In genomic region chr9:109097831-109098230, GRCm38 (mm10) we compare ENCODE assay signal across 9 mouse cellular contexts. TPM values are rescaled to one million over a fixed set of nuclear protein-coding genes. Genes with fewer than 3 reads are reported as not detected.
DNase-seq lines count a peak whose midpoint lies in the region; ATAC-seq lines count a peak whose summit lies in the region.
"Had no signal": no experiment of that assay in that cellular context is flagged by ENCODE, and none has a peak within 500 bp of the region (broad histone marks: within the 10 kb centered on the region; RNA-seq: fewer than 3 reads in every experiment).

No protein-coding gene starts in this region.

- H3K27ac ChIP-seq in lung, embryonic 15.5 days, result peak overlapping the region; percentile 99
- peak overlapping the region; percentile 100; the same call in 1 of the 2 replicates for H3K27ac ChIP-seq in forebrain, embryonic 11.5 days (ENCODE audit: low read depth, low read length)
- peak overlapping the region; percentile 98 for H3K27ac ChIP-seq in hindbrain, embryonic 10.5 days
- H3K27ac ChIP-seq in midbrain, embryonic 13.5 days, result peak overlapping the region; percentile 100

- peaks cover 62% of the 10 kb centered on the region for H3K4me1 ChIP-seq in lung, embryonic 15.5 days
- peaks cover 28% of the 10 kb centered on the region for H3K4me1 ChIP-seq in forebrain, embryonic 11.5 days (replicated peaks; ENCODE audit: control insufficient read depth, insufficient read depth, low read length)
- peaks cover 58% of the 10 kb centered on the region for H3K4me1 ChIP-seq in hindbrain, embryonic 10.5 days (replicated peaks)
- peaks cover 56% of the 10 kb centered on the region for H3K4me1 ChIP-seq in midbrain, embryonic 13.5 days (replicated peaks)

- peak overlapping the region; percentile 36; the same call in 1 of the 2 replicates for H3K9ac ChIP-seq in lung, embryonic 15.5 days
- peak overlapping the region; percentile 97 for H3K9ac ChIP-seq in forebrain, embryonic 11.5 days (ENCODE audit: low read length)
- H3K9ac ChIP-seq in midbrain, embryonic 13.5 days (replicated peaks), result peak overlapping the region; percentile 93

- no peaks in the 10 kb centered on the region for H3K27me3 ChIP-seq in lung, embryonic 15.5 days
- no peaks in the 10 kb centered on the region for H3K27me3 ChIP-seq in forebrain, embryonic 11.5 days (ENCODE audit: control insufficient read depth, insufficient read depth, low read length)
- no peaks in the 10 kb centered on the region for H3K27me3 ChIP-seq in hindbrain, embryonic 10.5 days (ENCODE audit: insufficient read depth, poor library complexity, severe bottlenecking)
- H3K27me3 ChIP-seq in midbrain, embryonic 13.5 days, result no peaks in the 10 kb centered on the region

- no peak for DNase-seq in lung, postnatal 25 days (ENCODE audit: low spot score)
- DNase-seq in forebrain, embryonic 11.5 days (ENCODE audit: low spot score), result no peak
- DNase-seq in hindbrain, embryonic 10.5 days (ENCODE audit: low spot score), result peak; percentile 24
- peak; percentile 63 for DNase-seq in left cerebral cortex, adult 11 months (ENCODE audit: low spot score)
- no peak for DNase-seq in embryo, embryonic 9.5 days (ENCODE audit: extremely low spot score)
- no peak for DNase-seq in thymus, postnatal 10 days (ENCODE audit: low spot score in 2 of 2)

- peak overlapping the region; percentile 79 for H3K4me3 ChIP-seq in lung, embryonic 15.5 days
- H3K4me3 ChIP-seq in forebrain, embryonic 11.5 days (ENCODE audit: low read depth, low read length), result peak overlapping the region; percentile 70
- peak overlapping the region; percentile 83 for H3K4me3 ChIP-seq in hindbrain, embryonic 10.5 days
- H3K4me3 ChIP-seq in midbrain, embryonic 13.5 days (replicated peaks), result peak overlapping the region; percentile 73
- H3K4me3 ChIP-seq: erythroblast, embryonic 14.5 days had no signal

- peaks cover 23% of the 10 kb centered on the region for H3K36me3 ChIP-seq in lung, embryonic 15.5 days
- peaks cover 4% of the 10 kb centered on the region for H3K36me3 ChIP-seq in forebrain, embryonic 11.5 days (ENCODE audit: control insufficient read depth, insufficient read depth, low read length)
- H3K36me3 ChIP-seq in hindbrain, embryonic 10.5 days, result peaks cover 53% of the 10 kb centered on the region
- H3K36me3 ChIP-seq in midbrain, embryonic 13.5 days, result peaks cover 44% of the 10 kb centered on the region

- H3K9me3 ChIP-seq in lung, embryonic 15.5 days, result no peaks in the 10 kb centered on the region
- H3K9me3 ChIP-seq in forebrain, embryonic 11.5 days (ENCODE audit: control insufficient read depth, low read length), result no peaks in the 10 kb centered on the region
- no peaks in the 10 kb centered on the region for H3K9me3 ChIP-seq in hindbrain, embryonic 10.5 days
- H3K9me3 ChIP-seq in midbrain, embryonic 13.5 days, result no peaks in the 10 kb centered on the region

- 47% methylated on average over 5 of the region's 5 CpGs for WGBS in lung, embryonic 15.5 days
- WGBS in forebrain, embryonic 11.5 days, result 73% methylated on average over 5 of the region's 5 CpGs
- 67% methylated on average over 5 of the region's 5 CpGs for WGBS in hindbrain, embryonic 10.5 days
- 56% methylated on average over 5 of the region's 5 CpGs for WGBS in midbrain, embryonic 13.5 days

- peak overlapping the region; percentile 83 for H3K4me2 ChIP-seq in lung, embryonic 15.5 days
- peak overlapping the region; percentile 53 for H3K4me2 ChIP-seq in forebrain, embryonic 11.5 days (ENCODE audit: low read depth, low read length, severe bottlenecking)
- H3K4me2 ChIP-seq in midbrain, embryonic 13.5 days (replicated peaks), result peak overlapping the region; percentile 99

- no peak for ATAC-seq in lung, embryonic 15.5 days (ENCODE audit: borderline replicate concordance, extremely low read depth, low FRiP score, low TSS enrichment)
- ATAC-seq in forebrain, embryonic 11.5 days (replicated peaks; ENCODE audit: low FRiP score), result no peak
- ATAC-seq in midbrain, embryonic 13.5 days, result 0 out of 2 replicates have a peak, but pooled peaks have one; percentile 6

RNA-seq across cellular contexts. Expression of gene Plxnb1, which starts 2.6 kb away (rescaled TPM):
- polyA plus RNA-seq in lung, embryonic 15.5 days (2015; fragmentation: Nextera tagmentation; extraction: Ambion mirVana), result 18.2 and 18.4 TPM in 2 replicates
- 27.3 and 28.3 TPM in 2 replicates for polyA plus RNA-seq in forebrain, embryonic 11.5 days (2014; fragmentation: Nextera tagmentation; extraction: Ambion mirVana)
- polyA plus RNA-seq in hindbrain, embryonic 10.5 days (2016; fragmentation: Nextera tagmentation; extraction: Ambion mirVana), result 26.8 and 34.4 TPM in 2 replicates
- 28.2 and 33.3 TPM in 2 replicates for polyA plus RNA-seq in midbrain, embryonic 13.5 days (2015; fragmentation: Nextera tagmentation; extraction: Ambion mirVana)

RNA-seq across cellular contexts. Expression of gene Tma7, which starts 15.4 kb away (rescaled TPM):
- polyA plus RNA-seq in lung, embryonic 15.5 days (2015; fragmentation: Nextera tagmentation; extraction: Ambion mirVana), result 519 and 556 TPM in 2 replicates
- polyA plus RNA-seq in forebrain, embryonic 11.5 days (2014; fragmentation: Nextera tagmentation; extraction: Ambion mirVana), result 671 and 746 TPM in 2 replicates
- polyA plus RNA-seq in hindbrain, embryonic 10.5 days (2016; fragmentation: Nextera tagmentation; extraction: Ambion mirVana), result 758 and 785 TPM in 2 replicates
- polyA plus RNA-seq in midbrain, embryonic 13.5 days (2015; fragmentation: Nextera tagmentation; extraction: Ambion mirVana), result 724 and 757 TPM in 2 replicates

RNA-seq across cellular contexts. Expression of gene Ccdc51, which starts 15.5 kb away (rescaled TPM):
- polyA plus RNA-seq in lung, embryonic 15.5 days (2015; fragmentation: Nextera tagmentation; extraction: Ambion mirVana), result 11.2 and 11.5 TPM in 2 replicates
- 13.2 and 17.4 TPM in 2 replicates for polyA plus RNA-seq in forebrain, embryonic 11.5 days (2014; fragmentation: Nextera tagmentation; extraction: Ambion mirVana)
- 14.4 and 16.1 TPM in 2 replicates for polyA plus RNA-seq in hindbrain, embryonic 10.5 days (2016; fragmentation: Nextera tagmentation; extraction: Ambion mirVana)
- 12.8 and 14.6 TPM in 2 replicates for polyA plus RNA-seq in midbrain, embryonic 13.5 days (2015; fragmentation: Nextera tagmentation; extraction: Ambion mirVana)

RNA-seq across cellular contexts. Expression of gene Atrip, which starts 23.9 kb away (rescaled TPM):
- 26.4 and 27.0 TPM in 2 replicates for polyA plus RNA-seq in lung, embryonic 15.5 days (2015; fragmentation: Nextera tagmentation; extraction: Ambion mirVana)
- 28.1 and 32.1 TPM in 2 replicates for polyA plus RNA-seq in forebrain, embryonic 11.5 days (2014; fragmentation: Nextera tagmentation; extraction: Ambion mirVana)
- 30.5 and 32.1 TPM in 2 replicates for polyA plus RNA-seq in hindbrain, embryonic 10.5 days (2016; fragmentation: Nextera tagmentation; extraction: Ambion mirVana)
- 31.0 and 31.7 TPM in 2 replicates for polyA plus RNA-seq in midbrain, embryonic 13.5 days (2015; fragmentation: Nextera tagmentation; extraction: Ambion mirVana)

RNA-seq across cellular contexts. Expression of gene Trex1, which starts 38.3 kb away (rescaled TPM):
- polyA plus RNA-seq in lung, embryonic 15.5 days (2015; fragmentation: Nextera tagmentation; extraction: Ambion mirVana), result 12.7 and 14.0 TPM in 2 replicates
- polyA plus RNA-seq in forebrain, embryonic 11.5 days (2014; fragmentation: Nextera tagmentation; extraction: Ambion mirVana), result 5.9 and 8.2 TPM in 2 replicates
- polyA plus RNA-seq in hindbrain, embryonic 10.5 days (2016; fragmentation: Nextera tagmentation; extraction: Ambion mirVana), result 8.1 and 11.3 TPM in 2 replicates
- polyA plus RNA-seq in midbrain, embryonic 13.5 days (2015; fragmentation: Nextera tagmentation; extraction: Ambion mirVana), result 13.6 and 14.5 TPM in 2 replicates

Comparison
In these comparisons a context has a peak if more than half of its experiments do, and no peak if none do; other contexts are left out.
1. H3K9ac ChIP-seq: peak in every context shown above with its lines; median percentile 97 in forebrain, embryonic 11.5 days; 93 in midbrain, embryonic 13.5 days; 36 in lung, embryonic 15.5 days.
2. DNase-seq: peak in hindbrain, embryonic 10.5 days (single experiment) and left cerebral cortex, adult 11 months (single experiment); none in lung, postnatal 25 days (single experiment), forebrain, embryonic 11.5 days (single experiment), embryo, embryonic 9.5 days (single experiment) and thymus, postnatal 10 days (0 of 2).
3. Peak in every context shown above with its lines, with median percentiles within 50 percentile points of each other: H3K27ac ChIP-seq, H3K4me2 ChIP-seq and H3K4me3 ChIP-seq.